Mouse (Mus musculus) cerebellum, adult (tissue): ENCODE data around the gene Padi3.

ENCODE experiments used
- ATAC-seq: cut with Nextera tagmentation; 2 replicates; pipeline ENCODE4 v1.9.2; 2017; ENCODE audit warnings: mild to moderate bottlenecking, moderate library complexity, mixed read lengths; ENCODE audit not compliant: insufficient number of reproducible peaks, low FRiP score, low TSS enrichment

Gene Padi3

GRCm38 (mm10) chr4:140810458-140811260, at the start of gene Padi3:
Gene Padi3 (minus strand): TSS chr4:140810648.
- no peak for ATAC-seq

- ATAC-seq: no peak
Observed at GRCm38 (mm10) chr4:140859291-140859690, 48.8 kb upstream of the Padi3 start.

- no peak for ATAC-seq
Observed at GRCm38 (mm10) chr4:140857813-140858212, 47.4 kb upstream of the Padi3 start.

GRCm38 (mm10) chr4:140857041-140857440, 46.6 kb upstream of the Padi3 start:
- no peak for ATAC-seq

GRCm38 (mm10) chr4:140855151-140855550, 44.7 kb upstream of the Padi3 start:
- no peak for ATAC-seq

GRCm38 (mm10) chr4:140854455-140854864, 44.0 kb upstream of the Padi3 start:
- ATAC-seq: no peak

- ATAC-seq: no peak
Observed at GRCm38 (mm10) chr4:140853626-140854025, 43.2 kb upstream of the Padi3 start.

GRCm38 (mm10) chr4:140849310-140849709, 38.9 kb upstream of the Padi3 start:
- no peak for ATAC-seq

- no peak for ATAC-seq
Observed at GRCm38 (mm10) chr4:140845666-140846065, 35.2 kb upstream of the Padi3 start, which contains the start of gene Padi1. Gene Padi1 (minus strand): TSS chr4:140845778.

- no peak for ATAC-seq
Observed at GRCm38 (mm10) chr4:140844991-140845390, 34.5 kb upstream of the Padi3 start.

- ATAC-seq: no peak
Observed at GRCm38 (mm10) chr4:140843670-140844280, 33.3 kb upstream of the Padi3 start.

- ATAC-seq: no peak
Observed at GRCm38 (mm10) chr4:140842909-140843308, 32.5 kb upstream of the Padi3 start.

GRCm38 (mm10) chr4:140837879-140838278, 27.4 kb upstream of the Padi3 start:
- no peak for ATAC-seq

- ATAC-seq: no peak
Observed at GRCm38 (mm10) chr4:140836208-140836866, 25.9 kb upstream of the Padi3 start.

- ATAC-seq: no peak
Observed at GRCm38 (mm10) chr4:140835682-140836081, 25.2 kb upstream of the Padi3 start.

- no peak for ATAC-seq
Observed at GRCm38 (mm10) chr4:140834327-140834934, 24.0 kb upstream of the Padi3 start.

GRCm38 (mm10) chr4:140832821-140833220, 22.4 kb upstream of the Padi3 start:
- ATAC-seq: no peak

- ATAC-seq: no peak
Observed at GRCm38 (mm10) chr4:140831808-140832207, 21.4 kb upstream of the Padi3 start.

- ATAC-seq: no peak
Observed at GRCm38 (mm10) chr4:140827237-140827636, 16.8 kb upstream of the Padi3 start.

GRCm38 (mm10) chr4:140825942-140826341, 15.5 kb upstream of the Padi3 start:
- no peak for ATAC-seq

- ATAC-seq: no peak
Observed at GRCm38 (mm10) chr4:140821988-140822387, 11.5 kb upstream of the Padi3 start.
